24 mouse cellular contexts compared by ENCODE assay signal in the genomic region with DNA sequence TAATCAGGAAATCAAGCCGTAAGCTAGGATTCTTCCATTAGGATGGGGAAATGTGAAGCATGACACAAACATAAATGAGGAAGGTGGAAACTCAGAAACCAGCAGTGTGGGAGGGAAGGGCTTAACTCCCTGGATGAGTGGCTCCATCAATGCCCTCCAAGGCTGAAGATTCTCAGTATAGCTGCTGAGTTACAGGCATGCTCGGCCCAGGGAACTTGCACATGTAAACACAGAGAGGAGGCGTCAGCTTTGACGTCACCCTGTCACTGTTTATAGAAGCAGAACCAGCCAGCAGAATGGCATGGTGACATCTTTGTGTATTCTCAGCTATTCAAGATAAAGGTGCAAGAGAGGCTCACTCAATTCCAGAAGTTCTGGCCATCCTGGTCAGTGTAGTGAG. TPM values are rescaled to one million over a fixed set of nuclear protein-coding genes. Genes with fewer than 3 reads are reported as not detected.
DNase-seq lines count a peak whose midpoint lies in the region; ATAC-seq and TF ChIP-seq lines count a peak whose summit lies in the region.
"Had no signal": no experiment of that assay in that cellular context is flagged by ENCODE, and none has a peak within 500 bp of the region (broad histone marks: within the 10 kb centered on the region; RNA-seq: fewer than 3 reads in every experiment).

No protein-coding gene starts in this region.

- H3K4me1 ChIP-seq in lung, postnatal 0 days (ENCODE audit: insufficient read depth, low read depth, low read length), result no peaks in the 10 kb centered on the region
- H3K4me1 ChIP-seq in lung, adult 2 months (ENCODE audit: control insufficient read depth, insufficient read depth, low read length), result no peaks in the 10 kb centered on the region
- H3K4me1 ChIP-seq: embryonic facial prominence, embryonic 10.5 days; embryonic facial prominence, embryonic 12.5 days; forebrain, embryonic 13.5 days; forebrain, embryonic 15.5 days had no signal

- no peak for DNase-seq in frontal cortex, postnatal 36 days (ENCODE audit: low spot score in 2 of 2)
- peak; percentile 11 for DNase-seq in lung, postnatal 0 days (ENCODE audit: low spot score)
- no peak for DNase-seq in lung, postnatal 14 days
- DNase-seq in lung, postnatal 36 days, result peak; percentile 16
- DNase-seq in lung, adult 2 months, result no peak
- DNase-seq: adrenal gland, adult 8-10 months; adrenal gland, postnatal 14 days; adrenal gland, postnatal 36 days; B cell, adult 2 months; cerebellum, adult 11-12 months; cerebellum, adult 2 months; cerebellum, adult 9-10 months; cerebellum, postnatal 10 days; cerebellum, postnatal 25 days had no signal

- TF ChIP-seq EP300 in lung, postnatal 0 days (IDR thresholded peaks at IDR 0.05), result no peak

- H3K27ac ChIP-seq in lung, postnatal 0 days (ENCODE audit: low read length), result no peak overlapping the region
- H3K27ac ChIP-seq: embryonic facial prominence, embryonic 10.5 days; embryonic facial prominence, embryonic 12.5 days; forebrain, embryonic 13.5 days; forebrain, embryonic 15.5 days had no signal

- H3K36me3 ChIP-seq in lung, postnatal 0 days (ENCODE audit: insufficient read depth, low read length), result 0 out of 2 replicates have a peak, but pooled peaks cover 3% of the 10 kb centered on the region

- no peak overlapping the region for H3K9ac ChIP-seq in lung, postnatal 0 days (replicated peaks; ENCODE audit: low read depth)
- H3K9ac ChIP-seq: embryonic facial prominence, embryonic 12.5 days; forebrain, embryonic 13.5 days; forebrain, embryonic 15.5 days had no signal

- H3K4me2 ChIP-seq in lung, postnatal 0 days (replicated peaks; ENCODE audit: low read depth, low read length), result no peak overlapping the region
- H3K4me2 ChIP-seq: embryonic facial prominence, embryonic 12.5 days; forebrain, embryonic 13.5 days; forebrain, embryonic 15.5 days had no signal

- ATAC-seq in frontal cortex, adult (ENCODE audit: low TSS enrichment), result peak; percentile 50; the same call in 1 of the 2 replicates
- peak; percentile 56; the same call in 1 of the 2 replicates for ATAC-seq in lung, postnatal 0 days
- ATAC-seq: activated CD4-positive, CD25-positive, alpha-beta regulatory T cell, adult 4 months; CD4-positive, CD25-positive, alpha-beta regulatory T cell, adult 4 months; forebrain, embryonic 13.5 days; forebrain, embryonic 15.5 days; Patski had no signal

- H3K9me3 ChIP-seq in lung, postnatal 0 days (ENCODE audit: low read length), result no peaks in the 10 kb centered on the region
- H3K9me3 ChIP-seq: embryonic facial prominence, embryonic 10.5 days; embryonic facial prominence, embryonic 12.5 days; forebrain, embryonic 13.5 days; forebrain, embryonic 15.5 days; G1E had no signal

- 45% methylated on average over 4 of the region's 4 CpGs for WGBS in lung, postnatal 0 days
- 40% methylated on average over 4 of the region's 4 CpGs for WGBS in lung, adult 2 months

- no peak for TF ChIP-seq CTCF in lung, postnatal 0 days (IDR thresholded peaks at IDR 0.05)
- TF ChIP-seq CTCF in lung, adult 2 months (IDR thresholded peaks at IDR 0.05; ENCODE audit: insufficient read depth, low read length), result no peak

- TF ChIP-seq POLR2A in lung, adult 2 months (IDR thresholded peaks at IDR 0.05; ENCODE audit: borderline replicate concordance, extremely low read depth, low read depth, low read length), result no peak

- no peaks in the 10 kb centered on the region for H3K27me3 ChIP-seq in lung, postnatal 0 days (replicated peaks; ENCODE audit: insufficient read depth, low read length)
- H3K27me3 ChIP-seq: CH12.LX; embryonic facial prominence, embryonic 12.5 days; forebrain, embryonic 13.5 days; forebrain, embryonic 15.5 days; Patski had no signal

- H3K4me3 ChIP-seq in lung, postnatal 0 days (ENCODE audit: low read depth, low read length), result no peak overlapping the region
- H3K4me3 ChIP-seq in lung, adult 2 months (replicated peaks; ENCODE audit: extremely low read depth, low read depth, low read length), result no peak overlapping the region
- H3K4me3 ChIP-seq: embryonic facial prominence, embryonic 10.5 days; embryonic facial prominence, embryonic 12.5 days; forebrain, embryonic 13.5 days; forebrain, embryonic 15.5 days had no signal

RNA-seq across cellular contexts. Expression of gene Gm43951, which starts 22.4 kb away (rescaled TPM):
- polyA plus RNA-seq in lung, postnatal 0 days (2015; fragmentation: Nextera tagmentation; extraction: Ambion mirVana), result 0.06 TPM in 1 of 2 replicates, not detected in the other
- 0.20 and 0.32 TPM in 2 replicates for polyA plus RNA-seq in lung, adult 2 months (2012; rRNA removed)
- polyA plus RNA-seq: activated CD4-positive, CD25-positive, alpha-beta regulatory T cell, adult 4 months; CD4-positive, CD25-positive, alpha-beta regulatory T cell, adult 4 months had no signal

RNA-seq across cellular contexts. Expression of gene 4933427D14Rik, which starts 23.0 kb away (rescaled TPM):
- 9.2 and 11.5 TPM in 2 replicates for polyA plus RNA-seq in lung, postnatal 0 days (2015; fragmentation: Nextera tagmentation; extraction: Ambion mirVana)
- 4.1 and 5.1 TPM in 2 replicates for polyA plus RNA-seq in lung, adult 2 months (2012; rRNA removed)

RNA-seq across cellular contexts. Expression of gene Txndc17, which starts 23.1 kb away (rescaled TPM):
- polyA plus RNA-seq in lung, postnatal 0 days (2015; fragmentation: Nextera tagmentation; extraction: Ambion mirVana), result 156 and 166 TPM in 2 replicates
- 36.0 and 53.8 TPM in 2 replicates for polyA plus RNA-seq in lung, adult 2 months (2012; rRNA removed)

RNA-seq across cellular contexts. Expression of gene Med31, which starts 31.1 kb away (rescaled TPM):
- 50.3 and 50.7 TPM in 2 replicates for polyA plus RNA-seq in lung, postnatal 0 days (2015; fragmentation: Nextera tagmentation; extraction: Ambion mirVana)
- 7.5 and 9.5 TPM in 2 replicates for polyA plus RNA-seq in lung, adult 2 months (2012; rRNA removed)

RNA-seq across cellular contexts. Expression of gene Pitpnm3, which starts 48.7 kb away (rescaled TPM):
- polyA plus RNA-seq in lung, postnatal 0 days (2015; fragmentation: Nextera tagmentation; extraction: Ambion mirVana), result 8.3 and 8.5 TPM in 2 replicates
- polyA plus RNA-seq in lung, adult 2 months (2012; rRNA removed), result 26.9 and 30.0 TPM in 2 replicates
- polyA plus RNA-seq: activated CD4-positive, CD25-positive, alpha-beta regulatory T cell, adult 4 months had no signal

Comparison
In these comparisons a context has a peak if more than half of its experiments do, and no peak if none do; other contexts are left out.
1. DNase-seq: peak in lung, postnatal 0 days (single experiment) and lung, postnatal 36 days (single experiment); none in frontal cortex, postnatal 36 days (0 of 2), lung, postnatal 14 days (single experiment) and lung, adult 2 months (single experiment).